Mouse (Mus musculus) kidney, adult 2 months (tissue): ENCODE measurements at regions not wholly inside any gene's neighbourhood (a gene's known extent, or its start where the extent isn't known, plus 50 kb on each side); places are given as distances from the start of the nearest gene placed in this dataset.

Experiments used
- DNase-seq: peaks from one replicate; pipeline ENCODE4 v3.0.0; 2021
- H3K27ac ChIP-seq: fragments of 200-500 bp; 2 replicates; pipeline ENCODE4 v1.5.1; 2012; ENCODE audit warnings: low read depth, low read length, control low read depth, inconsistent platforms; ENCODE audit not compliant: insufficient read depth
- H3K27me3 ChIP-seq: fragments of 200-500 bp; replicated peaks from 2 replicates; pipeline ENCODE4 v1.6.1; 2012; ENCODE audit warnings: mild to moderate bottlenecking, moderate library complexity, low read length, inconsistent platforms; ENCODE audit not compliant: control insufficient read depth, insufficient read depth
- H3K36me3 ChIP-seq: fragments of 200-500 bp; 2 replicates; pipeline ENCODE4 v1.6.1; 2012; ENCODE audit warnings: mild to moderate bottlenecking, moderate library complexity, low read length, inconsistent platforms; ENCODE audit not compliant: control insufficient read depth, insufficient read depth
- H3K4me1 ChIP-seq: fragments of 200-500 bp; 2 replicates; pipeline ENCODE4 v1.6.1; 2011; ENCODE audit warnings: low read length; ENCODE audit not compliant: control insufficient read depth, insufficient read depth
- H3K4me3 ChIP-seq: fragments of 200-500 bp; 2 replicates; pipeline ENCODE4 v1.5.1; 2011; ENCODE audit warnings: mild to moderate bottlenecking, low read depth, low read length, control low read depth; ENCODE audit not compliant: insufficient read depth
- CTCF ChIP-seq: fragments of 200-500 bp; conservative IDR thresholded peaks from 2 replicates; pipeline ENCODE4 v1.5.1; 2011; ENCODE audit warnings: low read depth, mild to moderate bottlenecking, control low read depth, low read length, moderate library complexity, mixed read lengths; ENCODE audit not compliant: insufficient read depth, insufficient read length
- POLR2A ChIP-seq: fragments of 200-500 bp; IDR thresholded peaks from one replicate; pipeline ENCODE4 v1.6.1; 2011; ENCODE audit warnings: low read depth, low read length, control low read depth
- WGBS: fragments of 180-500 bp; shearing (Covaris S2); methylation state at CpG from one replicate; pipeline ENCODE4 v1.1.7; 2018; 5-methylcytosine and 5-hydroxymethylcytosine counted together

DNA sequence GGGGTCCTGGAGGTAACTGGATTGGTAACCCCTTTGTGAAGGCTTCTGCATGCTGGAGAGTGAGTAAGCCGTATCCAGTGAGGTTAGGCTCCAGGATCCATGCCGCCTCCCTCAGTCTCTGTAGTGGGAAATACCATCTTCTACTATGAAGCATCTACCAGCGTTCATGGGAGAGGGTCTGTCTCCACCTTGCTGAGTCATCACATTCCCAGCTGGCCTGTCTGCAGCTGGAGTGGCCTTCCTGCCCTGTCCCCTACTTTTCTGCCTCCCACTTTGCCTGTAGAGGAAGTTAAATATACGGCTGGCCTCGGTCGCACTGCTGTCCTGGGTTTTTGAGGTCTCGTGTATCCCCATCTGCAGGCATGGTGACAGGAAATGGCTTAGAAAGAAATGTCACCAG, 78.0 kb upstream of the Sec14l1 start:
- H3K4me3 ChIP-seq = no peak overlapping the region
- DNase-seq = peak; percentile 33

DNA sequence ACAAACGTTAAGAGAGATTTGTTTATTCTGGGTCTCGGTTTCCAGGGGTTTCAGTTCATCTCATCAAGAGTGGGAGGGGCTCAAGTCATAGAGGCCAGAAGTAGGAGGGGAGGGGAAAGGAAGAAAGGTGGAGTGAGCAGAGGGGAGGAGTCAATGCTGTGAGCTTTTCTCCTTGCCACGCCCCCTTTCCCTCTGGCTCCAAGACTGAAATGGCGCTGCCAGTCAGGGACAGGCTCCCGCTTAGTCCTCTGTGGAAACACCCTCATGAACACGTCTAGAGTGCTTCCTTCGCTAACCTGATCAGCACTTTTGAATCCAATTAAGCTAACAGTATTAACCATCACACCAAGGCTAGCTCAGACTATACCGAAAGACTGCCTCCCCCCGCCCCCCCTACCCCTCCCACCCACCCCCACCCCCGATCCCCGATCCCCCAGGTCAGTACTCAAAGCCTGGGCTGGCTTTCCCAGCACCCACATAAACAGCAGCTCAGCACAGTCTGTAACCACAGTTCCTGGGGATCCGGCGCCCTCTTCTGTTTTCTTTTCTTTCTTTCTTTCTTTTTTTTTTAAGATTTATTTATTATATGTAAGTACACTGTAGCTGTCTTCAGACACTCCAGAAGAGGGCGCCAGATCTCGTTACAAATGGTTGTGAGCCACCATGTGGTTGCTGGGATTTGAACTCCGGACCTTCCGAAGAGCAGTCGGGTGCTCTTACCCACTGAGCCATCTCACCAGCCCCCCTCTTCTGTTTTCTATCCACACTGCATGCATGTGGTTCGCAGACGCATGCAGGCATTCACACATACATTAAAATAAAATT, 76.5 kb upstream of the Sec14l1 start:
- 39% methylated on average over 20 of the region's 20 CpGs for WGBS
- Histone ChIP-seq H3K27ac (no peak overlapping the region), H3K36me3 (no peaks in the 10 kb centered on the region), H3K4me1 (no peaks in the 10 kb centered on the region), H3K27me3 (no peaks in the 10 kb centered on the region), H3K4me3 (no peak overlapping the region)
- peak; percentile 33 for DNase-seq
- no peak for TF ChIP-seq CTCF
- no peak for TF ChIP-seq POLR2A

More for the DNA sequence above, 78.0 kb upstream of the Sec14l1 start:
- WGBS = 51% methylated on average over 7 of the region's 7 CpGs
- no peaks in the 10 kb centered on the region for H3K36me3 ChIP-seq
- H3K27me3 ChIP-seq = no peaks in the 10 kb centered on the region
- TF ChIP-seq POLR2A = no peak
- TF ChIP-seq CTCF = no peak
- H3K27ac ChIP-seq = no peak overlapping the region
- H3K4me1 ChIP-seq = no peaks in the 10 kb centered on the region

DNA sequence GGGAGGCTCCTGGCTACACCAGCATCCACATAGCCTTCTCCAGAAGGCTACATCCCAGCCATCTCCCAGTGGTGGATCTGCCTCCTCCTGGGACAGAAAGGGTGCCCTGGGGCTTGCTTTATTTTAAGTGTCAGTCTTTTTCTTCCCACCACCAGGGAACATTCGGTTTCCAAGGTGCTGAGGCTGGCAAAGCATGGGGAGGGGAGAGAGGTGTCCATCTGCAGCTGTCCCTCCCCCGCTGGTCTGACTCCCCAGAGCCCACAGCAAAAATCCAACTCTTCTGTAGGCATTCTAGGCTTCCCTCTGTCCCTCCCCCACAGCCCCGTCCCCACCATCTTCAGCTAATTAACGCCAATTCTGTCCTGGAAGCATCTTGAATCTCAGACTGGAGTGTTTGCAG, 74.1 kb upstream of the Sec14l1 start:
- no peak for DNase-seq
- Histone ChIP-seq H3K4me1 (no peaks in the 10 kb centered on the region), H3K36me3 (no peaks in the 10 kb centered on the region), H3K4me3 (no peak overlapping the region), H3K27ac (no peak overlapping the region), H3K27me3 (no peaks in the 10 kb centered on the region)
- TF ChIP-seq CTCF (no peak), POLR2A (no peak)
- 40% methylated on average over 4 of the region's 4 CpGs for WGBS

DNA sequence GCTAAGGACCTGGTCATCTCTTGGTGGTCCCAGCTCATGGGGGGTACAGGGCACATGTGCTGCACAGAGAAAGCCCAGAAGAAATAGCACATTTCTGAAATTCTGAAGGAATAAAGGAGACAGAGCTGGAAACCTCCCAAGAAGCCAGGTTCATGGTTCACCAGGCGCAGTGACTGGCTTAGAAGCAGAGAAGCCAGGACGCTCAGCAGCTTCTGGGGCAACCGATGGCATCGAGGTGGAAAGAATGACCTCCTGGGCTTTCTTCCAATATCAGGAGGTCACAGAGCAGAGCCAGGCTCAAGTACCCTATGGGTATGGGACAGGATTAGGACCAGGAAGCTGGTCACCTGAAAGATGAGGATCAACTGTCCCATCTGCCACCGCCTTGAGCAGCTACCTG, 72.6 kb upstream of the Sec14l1 start:
- Histone ChIP-seq H3K4me3 (no peak overlapping the region), H3K4me1 (no peaks in the 10 kb centered on the region), H3K36me3 (no peaks in the 10 kb centered on the region), H3K27me3 (no peaks in the 10 kb centered on the region), H3K27ac (no peak overlapping the region)
- no peak for TF ChIP-seq CTCF
- TF ChIP-seq POLR2A = no peak
- WGBS = 32% methylated on average over 5 of the region's 5 CpGs
- peak; percentile 80 for DNase-seq

DNA sequence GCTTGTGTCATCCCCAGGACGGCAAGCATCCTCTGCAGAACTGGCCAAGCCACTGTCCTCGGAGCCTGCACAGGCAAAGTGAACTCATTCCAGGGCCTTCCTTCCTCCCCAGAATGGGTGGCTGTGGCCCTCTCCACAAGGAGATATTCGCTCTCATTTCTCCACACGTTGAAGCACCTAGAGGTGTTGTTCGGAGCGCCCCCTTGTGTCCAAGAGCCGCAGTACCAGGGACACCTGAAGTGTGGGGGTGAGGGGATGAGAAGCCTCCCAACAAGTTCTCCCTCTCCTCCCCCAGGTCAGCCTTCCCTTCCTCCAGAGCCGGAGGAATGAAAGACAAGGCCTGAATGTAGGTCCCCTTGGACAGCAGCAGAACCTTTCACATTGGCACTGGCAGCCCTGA, 71.4 kb upstream of the Sec14l1 start:
- H3K4me3 ChIP-seq = no peak overlapping the region
- no peaks in the 10 kb centered on the region for H3K4me1 ChIP-seq
- no peak overlapping the region for H3K27ac ChIP-seq
- peak; percentile 59 for DNase-seq
- TF ChIP-seq POLR2A = no peak
- peak; percentile 77 for TF ChIP-seq CTCF
- no peaks in the 10 kb centered on the region for H3K27me3 ChIP-seq
- WGBS = 10% methylated on average over 8 of the region's 8 CpGs
- H3K36me3 ChIP-seq = no peaks in the 10 kb centered on the region

DNA sequence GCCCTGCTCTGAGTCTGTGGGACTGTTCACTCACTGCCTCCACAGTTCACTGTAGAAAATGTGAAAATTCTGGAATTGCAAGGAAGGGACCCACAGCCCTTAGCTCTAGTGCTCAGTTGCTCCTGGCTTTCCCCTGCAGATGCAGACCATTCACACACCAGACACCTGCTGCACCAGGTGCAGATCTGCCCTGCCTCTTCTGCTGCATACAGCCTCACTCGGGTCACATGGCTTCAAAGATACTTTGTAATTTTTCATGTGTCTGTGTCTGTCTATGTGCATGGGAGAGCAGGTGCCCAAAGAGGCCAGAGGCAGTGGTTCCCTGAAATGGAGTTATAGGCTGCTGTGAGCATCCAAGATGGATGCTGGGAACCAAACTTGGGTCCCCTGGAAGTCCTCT, 70.2 kb upstream of the Sec14l1 start:
- Histone ChIP-seq H3K27me3 (no peaks in the 10 kb centered on the region), H3K36me3 (no peaks in the 10 kb centered on the region), H3K27ac (no peak overlapping the region), H3K4me1 (no peaks in the 10 kb centered on the region), H3K4me3 (no peak overlapping the region)
- no peak for DNase-seq
- WGBS = 93% methylated on average over 1 of the region's 1 CpGs
- TF ChIP-seq POLR2A (no peak), CTCF (no peak)

DNA sequence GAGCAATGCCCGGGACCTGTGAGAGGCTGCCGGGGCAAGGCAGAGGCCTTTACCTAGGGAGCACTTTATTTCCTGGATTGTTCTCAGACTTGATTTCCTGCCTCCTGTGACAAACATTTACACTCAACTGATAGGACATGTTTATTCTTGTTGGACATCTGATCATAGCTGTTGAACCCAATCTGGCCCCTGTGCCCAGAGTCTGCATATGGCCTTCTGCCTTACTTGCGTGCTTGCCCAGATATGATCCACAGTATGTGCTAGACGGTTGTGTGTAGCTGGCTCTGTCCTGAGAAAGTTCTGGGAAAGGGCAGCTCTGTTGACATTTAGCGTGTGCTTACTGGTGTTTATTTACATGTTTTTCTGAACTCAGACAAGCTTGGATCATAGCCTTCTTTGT, 68.3 kb upstream of the Sec14l1 start:
- no peaks in the 10 kb centered on the region for H3K36me3 ChIP-seq
- WGBS = 90% methylated on average over 5 of the region's 5 CpGs
- no peak overlapping the region for H3K27ac ChIP-seq
- no peaks in the 10 kb centered on the region for H3K27me3 ChIP-seq
- no peak overlapping the region for H3K4me3 ChIP-seq
- H3K4me1 ChIP-seq = no peaks in the 10 kb centered on the region
- DNase-seq = no peak
- TF ChIP-seq POLR2A (no peak), CTCF (no peak)
